Mouse (Mus musculus): ENCODE results near the gene Leo1. TPM values are rescaled to one million over a fixed set of nuclear protein-coding genes. Genes with fewer than 3 reads are reported as not detected.

Gene Leo1
- polyA plus RNA-seq, 1 experiment from 2014 or later, result 39.7 TPM

DNA sequence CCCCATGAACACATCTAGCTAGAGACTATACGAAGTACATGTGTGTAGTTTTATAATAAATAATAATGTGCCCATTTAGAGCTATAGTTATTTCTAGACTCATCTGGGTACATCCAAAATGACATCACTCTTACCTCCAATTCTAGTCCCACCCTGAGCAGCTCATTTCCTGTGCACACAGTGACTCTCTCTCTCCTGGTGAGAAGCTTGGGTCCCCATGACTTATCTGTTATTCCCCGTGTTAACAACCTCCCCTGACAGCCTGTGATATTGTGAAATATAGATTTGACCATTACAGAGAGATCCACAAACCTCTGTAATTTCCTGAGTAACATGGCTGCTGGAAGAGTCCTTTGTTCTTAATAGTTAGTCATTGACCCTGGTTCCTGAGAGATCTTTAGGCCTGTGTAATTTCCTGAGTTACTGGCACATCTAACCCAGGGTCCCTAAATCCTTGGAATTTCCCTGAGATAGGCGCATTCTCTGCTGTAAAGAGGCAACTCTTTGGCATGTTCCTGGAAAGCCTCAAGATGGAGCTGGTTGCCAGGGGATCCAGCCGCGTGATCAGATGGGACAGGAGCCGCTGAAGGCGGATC, 15.4 kb upstream of the Leo1 start:
- Histone ChIP-seq H3K4me1 (ENCODE audit: insufficient read depth) (no peaks in the 10 kb centered on the region), H3K4me2 (no peak overlapping the region), H3K27ac (ENCODE audit: low read depth) (no peak overlapping the region), H3K4me3 (ENCODE audit: low read depth, low read length) (no peak overlapping the region), H3K9ac (no peak overlapping the region), H3K27me3 (ENCODE audit: insufficient read depth, low read length) (no peaks in the 10 kb centered on the region), H3K9me3 (ENCODE audit: low read depth, low read length) (no peaks in the 10 kb centered on the region), H3K36me3 (ENCODE audit: insufficient read depth) (no peaks in the 10 kb centered on the region)
- ATAC-seq (ENCODE audit: insufficient read depth) (no peak), DNase-seq (peak; percentile 26)
- WGBS, result 65% methylated on average over 7 of the region's 7 CpGs
- TF ChIP-seq CTCF (IDR thresholded peaks at IDR 0.05; ENCODE audit: low read depth), result no peak

DNA sequence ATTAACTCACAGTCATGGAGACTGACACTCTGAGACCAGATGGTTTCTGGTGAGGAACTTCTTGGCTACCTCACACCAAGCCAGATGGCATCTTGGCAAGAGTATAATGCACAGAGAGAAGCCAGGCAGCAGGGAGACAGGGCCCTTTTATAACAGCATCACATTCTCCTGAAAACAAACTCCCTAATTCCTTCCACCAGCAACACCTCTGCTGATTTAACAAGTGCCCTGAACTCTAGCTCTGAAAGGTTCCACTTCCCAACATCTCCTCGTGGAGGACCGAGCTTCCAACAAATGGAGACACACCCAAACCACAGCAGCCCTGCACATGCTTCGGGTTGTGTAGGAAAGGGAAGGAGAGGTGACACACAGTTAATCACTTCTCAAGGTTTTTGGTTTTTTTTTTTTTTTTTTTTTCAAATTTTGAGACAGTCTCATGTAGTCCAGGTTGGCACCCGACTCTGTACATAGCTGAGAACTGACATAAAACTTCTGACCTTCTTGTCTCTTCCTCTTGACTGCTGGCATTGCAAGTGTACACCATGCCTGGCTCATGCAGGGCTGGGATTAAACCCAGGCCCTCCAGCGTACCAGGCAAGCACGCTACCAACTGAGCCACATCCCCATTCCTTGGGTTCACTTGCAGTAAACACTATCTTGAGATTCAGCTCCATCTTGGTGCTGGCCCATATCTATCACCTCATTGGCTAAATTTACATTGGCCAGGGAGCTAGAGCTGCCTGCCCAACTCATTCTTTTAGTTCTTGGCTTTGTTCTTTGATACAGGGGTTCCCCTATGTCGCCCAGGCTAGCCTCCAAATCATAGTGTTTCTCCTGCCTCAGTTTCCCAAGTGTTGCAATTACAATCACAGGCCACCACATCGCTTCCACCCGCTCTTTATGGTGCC, 13.7 kb upstream of the Leo1 start:
- TF ChIP-seq CTCF (IDR thresholded peaks at IDR 0.05; ENCODE audit: low read depth), result no peak
- Histone ChIP-seq H3K4me2 (no peak overlapping the region), H3K36me3 (ENCODE audit: insufficient read depth) (no peaks in the 10 kb centered on the region), H3K9ac (no peak overlapping the region), H3K27ac (ENCODE audit: low read depth) (no peak overlapping the region), H3K27me3 (ENCODE audit: insufficient read depth, low read length) (no peaks in the 10 kb centered on the region), H3K9me3 (ENCODE audit: low read depth, low read length) (no peaks in the 10 kb centered on the region), H3K4me1 (ENCODE audit: insufficient read depth) (no peaks in the 10 kb centered on the region), H3K4me3 (ENCODE audit: low read depth, low read length) (no peak overlapping the region)
- ATAC-seq (ENCODE audit: insufficient read depth) (no peak), DNase-seq (no peak)
- WGBS, result 78% methylated on average over 9 of the region's 9 CpGs

DNA sequence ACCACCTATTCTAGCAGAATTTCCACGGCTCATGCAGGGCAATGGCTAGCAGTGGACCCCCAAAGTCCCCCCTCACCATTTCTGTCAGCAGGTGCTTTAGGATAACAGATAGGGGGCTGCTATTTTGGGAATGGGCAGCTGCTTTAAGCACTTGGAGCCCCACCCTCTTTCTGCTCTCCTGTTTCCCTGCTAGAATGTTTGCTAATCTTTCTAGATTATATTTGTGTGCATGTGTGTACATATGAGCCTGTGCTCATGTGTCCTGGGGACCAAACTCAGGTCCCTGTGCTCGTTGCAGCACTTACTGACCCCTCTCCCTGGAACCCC, 13.1 kb upstream of the Leo1 start:
- no peaks in the 10 kb centered on the region for H3K27me3 ChIP-seq (ENCODE audit: insufficient read depth, low read length)
- no peaks in the 10 kb centered on the region for H3K9me3 ChIP-seq (ENCODE audit: low read depth, low read length)
- TF ChIP-seq CTCF (IDR thresholded peaks at IDR 0.05; ENCODE audit: low read depth), result no peak
- WGBS, result 49% methylated on average over 2 of the region's 2 CpGs
- no peak overlapping the region for H3K27ac ChIP-seq (ENCODE audit: low read depth)
- no peak overlapping the region for H3K9ac ChIP-seq
- H3K4me1 ChIP-seq (ENCODE audit: insufficient read depth), result no peaks in the 10 kb centered on the region
- no peaks in the 10 kb centered on the region for H3K36me3 ChIP-seq (ENCODE audit: insufficient read depth)
- H3K4me2 ChIP-seq, result no peak overlapping the region
- DNase-seq (no peak), ATAC-seq (ENCODE audit: insufficient read depth) (no peak)
- no peak overlapping the region for H3K4me3 ChIP-seq (ENCODE audit: low read depth, low read length)

DNA sequence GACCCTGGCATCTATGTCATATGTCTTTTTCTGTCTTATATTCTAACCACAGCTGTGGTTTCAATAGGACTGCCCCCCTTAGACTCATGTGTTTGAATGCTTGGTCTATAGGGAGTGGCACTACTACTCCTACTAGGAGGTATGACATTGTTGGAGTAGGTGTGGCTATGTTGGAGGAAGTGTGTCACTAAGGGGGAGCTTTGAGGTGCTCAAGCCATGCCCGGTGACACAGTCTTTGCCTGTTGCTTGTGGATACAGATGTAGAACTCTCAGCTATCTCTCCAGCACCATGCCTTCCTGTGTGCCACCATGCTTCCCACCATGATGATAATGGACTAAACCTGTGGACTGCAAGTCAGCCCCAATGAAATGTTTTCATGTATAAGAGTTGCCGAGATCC, 12.3 kb upstream of the Leo1 start:
- Histone ChIP-seq H3K9ac (no peak overlapping the region), H3K36me3 (ENCODE audit: insufficient read depth) (no peaks in the 10 kb centered on the region), H3K9me3 (ENCODE audit: low read depth, low read length) (no peaks in the 10 kb centered on the region), H3K4me3 (ENCODE audit: low read depth, low read length) (no peak overlapping the region), H3K4me2 (no peak overlapping the region), H3K27ac (ENCODE audit: low read depth) (no peak overlapping the region), H3K27me3 (ENCODE audit: insufficient read depth, low read length) (no peaks in the 10 kb centered on the region), H3K4me1 (ENCODE audit: insufficient read depth) (no peaks in the 10 kb centered on the region)
- DNase-seq, result no peak
- no peak for TF ChIP-seq CTCF (IDR thresholded peaks at IDR 0.05; ENCODE audit: low read depth)
- no peak for ATAC-seq (ENCODE audit: insufficient read depth)
- 85% methylated on average over 2 of the region's 2 CpGs for WGBS

DNA sequence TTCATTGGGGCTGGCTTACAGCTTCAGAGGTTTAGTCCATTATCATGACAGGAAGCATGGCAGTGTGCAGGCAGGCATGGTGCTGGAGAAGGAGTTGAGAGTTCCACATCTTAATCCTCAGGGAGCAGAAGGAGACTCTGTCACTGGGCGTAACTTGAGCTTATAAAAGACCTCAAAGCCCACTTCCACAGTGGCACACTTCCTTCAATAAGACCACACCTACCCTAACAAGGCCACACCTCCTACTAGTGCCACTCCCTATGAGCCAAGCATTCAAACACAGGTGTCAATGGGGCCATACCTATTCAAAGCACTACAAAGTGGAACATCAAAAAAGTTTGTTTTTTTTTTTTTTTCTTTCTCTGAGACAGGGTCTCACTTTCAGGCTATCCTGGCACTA, 11.7 kb upstream of the Leo1 start:
- Histone ChIP-seq H3K9me3 (ENCODE audit: low read depth, low read length) (no peaks in the 10 kb centered on the region), H3K4me3 (ENCODE audit: low read depth, low read length) (no peak overlapping the region), H3K27me3 (ENCODE audit: insufficient read depth, low read length) (no peaks in the 10 kb centered on the region), H3K36me3 (ENCODE audit: insufficient read depth) (no peaks in the 10 kb centered on the region), H3K9ac (no peak overlapping the region), H3K27ac (ENCODE audit: low read depth) (no peak overlapping the region), H3K4me1 (ENCODE audit: insufficient read depth) (no peaks in the 10 kb centered on the region), H3K4me2 (no peak overlapping the region)
- DNase-seq, result no peak
- TF ChIP-seq CTCF (IDR thresholded peaks at IDR 0.05; ENCODE audit: low read depth), result no peak
- ATAC-seq (ENCODE audit: insufficient read depth), result no peak
- 83% methylated on average over 1 of the region's 1 CpGs for WGBS

DNA sequence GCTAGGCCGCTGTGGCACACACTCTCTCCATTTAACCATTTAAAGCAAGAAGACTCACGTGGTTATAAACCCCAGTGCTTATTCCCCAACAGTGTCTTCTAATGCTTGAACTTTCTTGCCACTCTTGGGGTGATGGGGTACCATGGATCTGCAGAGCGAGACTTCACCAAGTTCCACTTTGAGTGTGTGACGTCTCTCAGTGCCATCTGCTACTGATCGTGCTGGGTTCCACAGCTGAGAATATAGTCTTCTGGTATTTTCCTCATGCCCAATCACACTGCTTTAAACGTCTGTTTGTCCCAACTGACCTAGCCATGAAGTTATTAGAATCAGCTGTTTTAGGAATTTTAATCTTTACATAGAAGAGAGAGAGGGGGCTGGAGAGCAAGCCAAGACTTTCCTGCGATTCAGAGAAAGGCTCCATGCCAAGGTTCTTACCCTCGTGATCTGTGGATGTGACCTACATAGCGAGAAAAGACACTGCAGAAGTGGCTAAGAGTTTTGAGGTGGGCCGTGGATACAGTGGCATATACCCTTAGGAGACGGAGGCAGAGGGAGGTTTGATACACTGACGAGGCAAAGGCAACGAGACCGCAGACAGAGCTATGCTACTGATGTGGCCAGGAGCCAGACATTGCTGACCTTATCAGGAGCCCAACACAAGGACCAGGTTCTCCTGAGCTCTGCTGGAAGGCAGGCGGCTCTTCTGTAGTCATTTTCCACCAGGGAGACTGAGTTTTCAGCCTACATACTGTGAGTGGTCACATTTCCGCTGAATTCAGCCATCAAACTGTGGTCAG, 10.3 kb upstream of the Leo1 start:
- Histone ChIP-seq H3K9ac (no peak overlapping the region), H3K4me1 (ENCODE audit: insufficient read depth) (no peaks in the 10 kb centered on the region), H3K9me3 (ENCODE audit: low read depth, low read length) (no peaks in the 10 kb centered on the region), H3K4me2 (no peak overlapping the region), H3K27ac (ENCODE audit: low read depth) (no peak overlapping the region), H3K36me3 (ENCODE audit: insufficient read depth) (no peaks in the 10 kb centered on the region), H3K27me3 (ENCODE audit: insufficient read depth, low read length) (no peaks in the 10 kb centered on the region), H3K4me3 (ENCODE audit: low read depth, low read length) (no peak overlapping the region)
- no peak for TF ChIP-seq CTCF (IDR thresholded peaks at IDR 0.05; ENCODE audit: low read depth)
- ATAC-seq (ENCODE audit: insufficient read depth), result no peak
- WGBS, result 61% methylated on average over 16 of the region's 16 CpGs
- DNase-seq, result peak; percentile 8

DNA sequence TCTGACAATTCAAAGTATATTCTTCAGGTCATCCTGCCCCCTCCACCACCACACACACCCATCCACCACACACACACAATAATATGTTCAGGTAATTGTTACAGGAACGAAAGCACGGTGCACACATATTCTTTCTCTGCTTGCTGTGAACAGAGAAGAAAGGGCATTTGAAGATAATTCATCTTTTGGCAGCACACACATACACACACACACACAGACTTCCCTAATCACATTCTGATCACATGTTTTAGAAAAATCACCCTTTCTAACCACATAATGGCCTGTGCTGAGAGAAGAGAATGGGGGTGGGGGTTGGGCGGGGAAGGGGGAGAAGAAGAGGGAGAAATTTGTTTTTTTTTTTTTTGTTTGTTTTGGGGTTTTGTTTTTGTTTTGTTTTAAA, 8.6 kb upstream of the Leo1 start:
- Histone ChIP-seq H3K9ac (no peak overlapping the region), H3K9me3 (ENCODE audit: low read depth, low read length) (no peaks in the 10 kb centered on the region), H3K27ac (ENCODE audit: low read depth) (no peak overlapping the region), H3K4me3 (ENCODE audit: low read depth, low read length) (no peak overlapping the region), H3K36me3 (ENCODE audit: insufficient read depth) (no peaks in the 10 kb centered on the region), H3K4me1 (ENCODE audit: insufficient read depth) (no peaks in the 10 kb centered on the region), H3K27me3 (ENCODE audit: insufficient read depth, low read length) (no peaks in the 10 kb centered on the region), H3K4me2 (no peak overlapping the region)
- ATAC-seq (ENCODE audit: insufficient read depth) (no peak), DNase-seq (no peak)
- 78% methylated on average over 3 of the region's 3 CpGs for WGBS
- no peak for TF ChIP-seq CTCF (IDR thresholded peaks at IDR 0.05; ENCODE audit: low read depth)
